Mouse (Mus musculus) intestine, embryonic 15.5 days (tissue): ENCODE data around the gene Hmgcr. TPM values are rescaled to one million over a fixed set of nuclear protein-coding genes. Genes with fewer than 3 reads are reported as not detected.
"Not testable (repeated sequence)": the region's sequence is repeated elsewhere in the genome, so short reads cannot be mapped to it uniquely, and the experiment has no call there.

Source experiments
- ATAC-seq: fragments of 200-750 bp; cut with Nextera tagmentation; 2 replicates; pipeline ENCODE4 v1.8.0; 2017; ENCODE audit warnings: moderate TSS enrichment, moderate library complexity
- H3K27ac ChIP-seq: fragments of 300-500 bp; sonication (generic); 2 replicates; pipeline ENCODE4 v1.5.1; 2015; ENCODE audit warnings: mild to moderate bottlenecking, inconsistent platforms
- H3K27me3 ChIP-seq: fragments of 300-500 bp; sonication (generic); replicated peaks from 2 replicates; pipeline ENCODE4 v1.6.1; 2015; ENCODE audit warnings: inconsistent platforms
- H3K36me3 ChIP-seq: fragments of 300-500 bp; sonication (generic); 2 replicates; pipeline ENCODE4 v1.6.1; 2015; ENCODE audit warnings: inconsistent platforms
- H3K4me1 ChIP-seq: fragments of 300-500 bp; sonication (generic); replicated peaks from 2 replicates; pipeline ENCODE4 v1.6.1; 2015; ENCODE audit warnings: inconsistent platforms
- H3K4me2 ChIP-seq: fragments of 300-500 bp; sonication (generic); replicated peaks from 2 replicates; pipeline ENCODE4 v1.6.1; 2015; ENCODE audit warnings: mild to moderate bottlenecking, inconsistent platforms
- H3K4me3 ChIP-seq: fragments of 300-500 bp; sonication (generic); replicated peaks from 2 replicates; pipeline ENCODE4 v1.5.1; 2015; ENCODE audit warnings: inconsistent platforms
- H3K9ac ChIP-seq: fragments of 300-500 bp; sonication (generic); 2 replicates; pipeline ENCODE4 v1.6.1; 2015; ENCODE audit warnings: inconsistent platforms
- H3K9me3 ChIP-seq: fragments of 300-500 bp; sonication (generic); 2 replicates; pipeline ENCODE4 v1.6.1; 2016; ENCODE audit warnings: inconsistent platforms
- WGBS: fragments of 180-500 bp; shearing (Covaris S2); methylation state at CpG from one replicate; pipeline ENCODE4 v1.1.7; 2015; 5-methylcytosine and 5-hydroxymethylcytosine counted together
- polyA plus RNA-seq: library from polyadenylated mRNA; unstranded; fragments of >200 nt; fragmentation: Nextera tagmentation; extraction: Ambion mirVana; gene quantifications from 2 replicates; pipeline ENCODE4 v1.2.1, GENCODE M21; 2015

Gene Hmgcr
- polyA plus RNA-seq, 1 experiment from 2014 or later, result 101 TPM

GRCm38 (mm10) chr13:96681088-96681620, 10.4 kb upstream of the Hmgcr start:
- no peaks in the 10 kb centered on the region for H3K36me3 ChIP-seq
- no peaks in the 10 kb centered on the region for H3K9me3 ChIP-seq
- no peaks in the 10 kb centered on the region for H3K4me1 ChIP-seq
- no peak overlapping the region for H3K27ac ChIP-seq
- H3K9ac ChIP-seq, result no peak overlapping the region
- no peaks in the 10 kb centered on the region for H3K27me3 ChIP-seq
- no peak overlapping the region for H3K4me3 ChIP-seq
- no peak overlapping the region for H3K4me2 ChIP-seq
- no peak for ATAC-seq

- no peak overlapping the region for H3K9ac ChIP-seq
- H3K27ac ChIP-seq, result no peak overlapping the region
- H3K36me3 ChIP-seq, result no peaks in the 10 kb centered on the region
- H3K4me1 ChIP-seq, result no peaks in the 10 kb centered on the region
- 74% methylated on average over 9 of the region's 9 CpGs for whole genome bisulfite sequencing
- H3K4me2 ChIP-seq, result no peak overlapping the region
- no peak overlapping the region for H3K4me3 ChIP-seq
- no peak for ATAC-seq
- no peaks in the 10 kb centered on the region for H3K27me3 ChIP-seq
- H3K9me3 ChIP-seq, result no peaks in the 10 kb centered on the region
Observed at GRCm38 (mm10) chr13:96680163-96681087, 9.7 kb upstream of the Hmgcr start.

GRCm38 (mm10) chr13:96678616-96679015, 7.9 kb upstream of the Hmgcr start:
- H3K4me3 ChIP-seq, result no peak overlapping the region
- no peak overlapping the region for H3K4me2 ChIP-seq
- H3K4me1 ChIP-seq, result no peaks in the 10 kb centered on the region
- 61% methylated on average over 6 of the region's 6 CpGs for WGBS
- ATAC-seq, result no peak
- no peaks in the 10 kb centered on the region for H3K27me3 ChIP-seq
- no peak overlapping the region for H3K27ac ChIP-seq
- H3K9me3 ChIP-seq, result no peaks in the 10 kb centered on the region
- H3K9ac ChIP-seq, result no peak overlapping the region
- H3K36me3 ChIP-seq, result no peaks in the 10 kb centered on the region

GRCm38 (mm10) chr13:96677071-96677470, 6.3 kb upstream of the Hmgcr start:
- Histone ChIP-seq H3K4me2 (no peak overlapping the region), H3K9me3 (no peaks in the 10 kb centered on the region), H3K36me3 (no peaks in the 10 kb centered on the region), H3K9ac (no peak overlapping the region), H3K4me3 (no peak overlapping the region), H3K4me1 (no peaks in the 10 kb centered on the region), H3K27ac (no peak overlapping the region), H3K27me3 (no peaks in the 10 kb centered on the region)
- WGBS, result 81% methylated on average over 1 of the region's 1 CpGs
- no peak for ATAC-seq

GRCm38 (mm10) chr13:96675756-96676155, 5.0 kb upstream of the Hmgcr start:
- 79% methylated on average over 6 of the region's 6 CpGs for WGBS
- Histone ChIP-seq H3K27ac (no peak overlapping the region), H3K9me3 (no peaks in the 10 kb centered on the region), H3K27me3 (no peaks in the 10 kb centered on the region), H3K9ac (no peak overlapping the region), H3K36me3 (no peaks in the 10 kb centered on the region), H3K4me1 (peaks cover 4% of the 10 kb centered on the region; the same call in 1 of the 2 replicates), H3K4me3 (no peak overlapping the region), H3K4me2 (no peak overlapping the region)
- ATAC-seq, result no peak

- no peak for ATAC-seq
- WGBS, result 79% methylated on average over 7 of the region's 7 CpGs
Observed at GRCm38 (mm10) chr13:96673817-96674216, 3.1 kb upstream of the Hmgcr start.

GRCm38 (mm10) chr13:96672276-96672675, 1.5 kb upstream of the Hmgcr start:
- Histone ChIP-seq H3K36me3 (no peaks in the 10 kb centered on the region), H3K9me3 (no peaks in the 10 kb centered on the region), H3K4me3 (no peak overlapping the region), H3K27me3 (no peaks in the 10 kb centered on the region), H3K9ac (no peak overlapping the region), H3K27ac (no peak overlapping the region), H3K4me2 (no peak overlapping the region), H3K4me1 (peaks cover 9% of the 10 kb centered on the region; the same call in 1 of the 2 replicates)
- 67% methylated on average over 6 of the region's 6 CpGs for WGBS
- no peak for ATAC-seq

More at GRCm38 (mm10) chr13:96673817-96674216, 3.1 kb upstream of the Hmgcr start:
- no peaks in the 10 kb centered on the region for H3K9me3 ChIP-seq
- H3K9ac ChIP-seq, result no peak overlapping the region
- H3K4me2 ChIP-seq, result no peak overlapping the region
- peaks cover 7% of the 10 kb centered on the region; the same call in 1 of the 2 replicates for H3K4me1 ChIP-seq
- H3K27me3 ChIP-seq, result no peaks in the 10 kb centered on the region
- no peaks in the 10 kb centered on the region for H3K36me3 ChIP-seq
- H3K4me3 ChIP-seq, result no peak overlapping the region
- H3K27ac ChIP-seq, result no peak overlapping the region

GRCm38 (mm10) chr13:96671906-96672234, 1.1 kb upstream of the Hmgcr start:
- Histone ChIP-seq H3K27ac (no peak overlapping the region), H3K4me2 (no peak overlapping the region), H3K36me3 (no peaks in the 10 kb centered on the region), H3K27me3 (no peaks in the 10 kb centered on the region), H3K9ac (no peak overlapping the region), H3K4me1 (peaks cover 12% of the 10 kb centered on the region; the same call in 1 of the 2 replicates), H3K4me3 (no peak overlapping the region), H3K9me3 (no peaks in the 10 kb centered on the region)
- 88% methylated on average over 5 of the region's 5 CpGs for WGBS
- no peak for ATAC-seq

- Histone ChIP-seq H3K36me3 (no peaks in the 10 kb centered on the region), H3K4me1 (peaks cover 12% of the 10 kb centered on the region; the same call in 1 of the 2 replicates), H3K4me2 (peak overlapping the region; percentile 71), H3K27me3 (no peaks in the 10 kb centered on the region), H3K4me3 (peak overlapping the region; percentile 87), H3K27ac (peak overlapping the region; percentile 76), H3K9me3 (no peaks in the 10 kb centered on the region), H3K9ac (peak overlapping the region; percentile 42)
- ATAC-seq, result peak; percentile 6
- WGBS, result 13% methylated on average over 31 of the region's 31 CpGs
Observed at GRCm38 (mm10) chr13:96671078-96671905, 556 bp upstream of the Hmgcr start.

GRCm38 (mm10) chr13:96670019-96670405, 724 bp downstream of the Hmgcr start:
- WGBS, result 1% methylated on average over 13 of the region's 13 CpGs
- H3K27ac ChIP-seq, result peak overlapping the region; percentile 93
- no peak for ATAC-seq
- H3K4me2 ChIP-seq, result peak overlapping the region; percentile 67
- H3K36me3 ChIP-seq, result 0 out of 2 replicates have a peak, but pooled peaks cover 2% of the 10 kb centered on the region
- H3K27me3 ChIP-seq, result no peaks in the 10 kb centered on the region
- no peaks in the 10 kb centered on the region for H3K9me3 ChIP-seq
- peak overlapping the region; percentile 93 for H3K9ac ChIP-seq
- H3K4me3 ChIP-seq, result peak overlapping the region; percentile 87
- peaks cover 12% of the 10 kb centered on the region; the same call in 1 of the 2 replicates for H3K4me1 ChIP-seq

- peaks cover 8% of the 10 kb centered on the region; the same call in 1 of the 2 replicates for H3K4me1 ChIP-seq
- H3K9ac ChIP-seq, result no peak overlapping the region
- 85% methylated on average over 7 of the region's 7 CpGs for WGBS
- no peaks in the 10 kb centered on the region for H3K9me3 ChIP-seq
- ATAC-seq, result no peak
- H3K4me3 ChIP-seq, result no peak overlapping the region
- no peak overlapping the region for H3K27ac ChIP-seq
- no peaks in the 10 kb centered on the region for H3K27me3 ChIP-seq
- H3K36me3 ChIP-seq, result peaks cover 37% of the 10 kb centered on the region
- no peak overlapping the region for H3K4me2 ChIP-seq
Observed at GRCm38 (mm10) chr13:96664419-96664974, 6.2 kb downstream of the Hmgcr start.

GRCm38 (mm10) chr13:96663120-96663519, 7.6 kb downstream of the Hmgcr start:
- not testable (repeated sequence) for H3K27ac ChIP-seq, H3K4me2 ChIP-seq, ATAC-seq, H3K27me3 ChIP-seq, H3K9ac ChIP-seq, H3K4me1 ChIP-seq, H3K4me3 ChIP-seq, H3K9me3 ChIP-seq
- WGBS, result 78% methylated on average over 4 of the region's 4 CpGs
- H3K36me3 ChIP-seq, result peaks cover 49% of the 10 kb centered on the region
